Mouse (Mus musculus) A20 (cell line): ENCODE results near the gene Jsrp1.

Experiments used
- DNase-seq: peaks from one replicate; pipeline ENCODE4 v3.0.0-alpha.2; 2011; ENCODE audit warnings: low read depth, low spot score

Gene Jsrp1

GRCm38 (mm10) chr10:80813366-80813765 is at the start of gene Jsrp1:
Gene Jsrp1, minus strand, starts transcription at chr10:80813498.
- no peak for DNase-seq

GRCm38 (mm10) chr10:80862305-80862704 is 49.0 kb upstream of the Jsrp1 start:
- no peak for DNase-seq

- no peak for DNase-seq
These were observed 45.1 kb upstream of the Jsrp1 start for GRCm38 (mm10) chr10:80858350-80858935.

- no peak for DNase-seq
These were observed 44.5 kb upstream of the Jsrp1 start for GRCm38 (mm10) chr10:80857848-80858247.

GRCm38 (mm10) chr10:80857386-80857785 is 44.1 kb upstream of the Jsrp1 start:
- no peak for DNase-seq

GRCm38 (mm10) chr10:80856908-80857307 is 43.6 kb upstream of the Jsrp1 start:
- DNase-seq = no peak

GRCm38 (mm10) chr10:80856267-80856666 is 43.0 kb upstream of the Jsrp1 start:
- peak; percentile 16 for DNase-seq

GRCm38 (mm10) chr10:80855749-80856073 is 42.4 kb upstream of the Jsrp1 start:
- DNase-seq = peak; percentile 37

- peak; percentile 96 for DNase-seq
These were observed 41.8 kb upstream of the Jsrp1 start, which contains the start of the genes Lsm7 and Sppl2b for GRCm38 (mm10) chr10:80854913-80855748. Gene Lsm7, minus strand, starts transcription at chr10:80855209. Gene Sppl2b, plus strand, starts transcription at chr10:80855275.

GRCm38 (mm10) chr10:80848571-80848970 is 35.3 kb upstream of the Jsrp1 start:
- DNase-seq = peak; percentile 92

GRCm38 (mm10) chr10:80845732-80846131 is 32.4 kb upstream of the Jsrp1 start:
- DNase-seq = no peak

GRCm38 (mm10) chr10:80845055-80845693 is 31.9 kb upstream of the Jsrp1 start:
- no peak for DNase-seq

- no peak for DNase-seq
These were observed 30.7 kb upstream of the Jsrp1 start, which contains the start of gene Lingo3 for GRCm38 (mm10) chr10:80843931-80844547. Gene Lingo3, minus strand, starts transcription at chr10:80844039.

- no peak for DNase-seq
These were observed 30.0 kb upstream of the Jsrp1 start for GRCm38 (mm10) chr10:80843087-80843930.

GRCm38 (mm10) chr10:80842334-80842733 is 29.0 kb upstream of the Jsrp1 start:
- no peak for DNase-seq

GRCm38 (mm10) chr10:80841685-80842084 is 28.4 kb upstream of the Jsrp1 start:
- no peak for DNase-seq

GRCm38 (mm10) chr10:80839848-80840247 is 26.6 kb upstream of the Jsrp1 start:
- no peak for DNase-seq

GRCm38 (mm10) chr10:80838346-80838912 is 25.1 kb upstream of the Jsrp1 start:
- DNase-seq = no peak

GRCm38 (mm10) chr10:80837827-80838226 is 24.5 kb upstream of the Jsrp1 start:
- DNase-seq = no peak

- no peak for DNase-seq
These were observed 23.7 kb upstream of the Jsrp1 start for GRCm38 (mm10) chr10:80836949-80837379.

- DNase-seq = no peak
These were observed 22.3 kb upstream of the Jsrp1 start for GRCm38 (mm10) chr10:80835617-80836016.
